Mouse (Mus musculus): ENCODE results near the gene Pfkm. TPM values are rescaled to one million over a fixed set of nuclear protein-coding genes. Genes with fewer than 3 reads are reported as not detected.

The Pfkm gene
- total RNA-seq, 2 experiments from 2014 or later, result 267 to 286 TPM

DNA sequence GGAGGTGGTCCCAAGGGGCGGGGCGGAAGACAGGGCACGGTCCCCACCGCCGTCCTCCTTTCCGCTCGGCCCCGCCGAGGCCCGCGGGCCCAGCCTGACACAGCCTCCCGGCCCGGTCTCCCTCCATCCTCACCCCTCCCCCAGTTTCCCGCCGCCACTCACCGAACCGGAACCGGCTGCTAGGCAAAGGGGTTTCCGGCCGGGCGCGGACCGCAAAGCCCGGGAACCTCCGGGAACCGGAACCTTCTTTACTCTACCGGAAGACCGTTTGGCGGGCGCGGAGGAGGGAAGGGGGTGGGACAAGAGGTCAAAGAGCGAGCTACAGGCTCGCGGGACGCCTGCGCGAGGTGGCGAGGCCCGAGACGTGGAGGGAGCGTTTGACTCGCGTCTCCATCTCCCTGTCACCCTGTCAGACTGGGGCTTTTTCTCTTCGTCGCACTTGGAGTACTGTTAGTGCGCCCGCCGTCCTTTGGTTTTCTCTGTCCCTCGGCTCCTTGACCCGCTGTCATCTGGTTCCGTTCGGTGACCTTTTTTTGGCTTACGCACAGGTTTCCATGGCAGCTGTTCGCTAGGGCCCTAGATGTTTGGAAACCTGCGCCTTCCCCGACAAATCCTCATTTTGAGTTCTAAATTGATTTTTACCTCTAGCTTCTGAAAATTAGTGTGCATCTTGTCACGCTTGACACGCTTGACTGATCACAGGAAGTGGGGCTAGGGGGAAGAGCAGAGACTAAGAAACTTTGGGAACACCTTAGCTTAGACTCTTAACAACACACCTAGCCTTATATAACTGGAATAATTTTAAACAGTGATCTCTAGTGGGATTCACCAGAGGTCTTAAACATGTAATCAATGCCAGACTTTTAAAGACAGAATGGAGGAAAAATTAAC, 977 bp downstream of the Pfkm start, which contains the start of gene Senp1:
Gene Senp1, minus strand, starts transcription at position 624 of the 891 bp plus-strand sequence.
- DNase-seq (ENCODE audit: extremely low spot score in 1 of 2, low spot score in 2 of 2), result peak; percentile 84 to 94
- intact Hi-C loops (cut with DNase I), result loop anchor here (5.0 kb wide), 2 partner anchors 54 to 79 kb away; no protein-coding TSS in a partner anchor

DNA sequence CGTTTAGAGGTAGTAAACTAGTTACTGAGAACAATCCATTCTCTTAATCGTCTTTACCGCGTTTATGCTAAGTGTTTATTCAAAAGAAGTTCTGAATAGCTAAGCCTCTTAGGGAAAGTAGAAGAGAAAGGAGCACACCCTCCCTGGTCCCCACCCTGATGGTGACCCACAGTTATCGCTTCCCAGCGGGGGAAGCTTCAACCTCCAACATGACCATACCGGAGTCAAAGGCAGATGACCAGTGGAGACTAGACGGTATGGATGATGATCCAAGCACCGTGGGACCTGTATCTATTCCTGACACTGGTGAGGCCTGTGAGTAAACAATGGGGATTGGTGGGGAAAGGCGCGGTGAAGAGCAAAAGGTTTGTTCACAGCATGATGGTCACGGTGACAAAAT, 2.5 kb downstream of the Pfkm start:
- no peak for DNase-seq (ENCODE audit: extremely low spot score in 1 of 2, low spot score in 2 of 2)
- intact Hi-C loops (cut with DNase I), result loop anchor here (5.0 kb wide), 2 partner anchors 52 to 77 kb away; no protein-coding TSS in a partner anchor

DNA sequence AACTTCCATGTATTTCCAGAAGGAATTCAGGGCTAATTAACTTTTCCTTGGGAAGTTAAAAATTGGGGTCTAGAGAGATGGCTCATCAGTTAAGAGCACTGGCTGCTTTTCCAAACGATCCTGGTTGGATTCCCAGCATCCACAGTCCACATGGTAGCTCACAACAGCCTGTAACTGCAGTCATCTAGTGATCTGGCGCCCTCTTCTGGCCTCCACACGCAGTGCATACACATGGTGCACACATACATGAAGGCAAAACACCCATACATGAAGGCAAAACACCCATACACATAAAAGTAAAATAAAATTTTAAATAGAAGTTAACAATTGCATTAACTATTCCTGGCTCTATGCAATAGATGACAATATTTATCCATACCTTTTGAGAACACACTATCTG, 4.6 kb downstream of the Pfkm start:
- DNase-seq (ENCODE audit: extremely low spot score in 1 of 2, low spot score in 2 of 2), result no peak
- intact Hi-C loops (cut with DNase I), result no loop called here

DNA sequence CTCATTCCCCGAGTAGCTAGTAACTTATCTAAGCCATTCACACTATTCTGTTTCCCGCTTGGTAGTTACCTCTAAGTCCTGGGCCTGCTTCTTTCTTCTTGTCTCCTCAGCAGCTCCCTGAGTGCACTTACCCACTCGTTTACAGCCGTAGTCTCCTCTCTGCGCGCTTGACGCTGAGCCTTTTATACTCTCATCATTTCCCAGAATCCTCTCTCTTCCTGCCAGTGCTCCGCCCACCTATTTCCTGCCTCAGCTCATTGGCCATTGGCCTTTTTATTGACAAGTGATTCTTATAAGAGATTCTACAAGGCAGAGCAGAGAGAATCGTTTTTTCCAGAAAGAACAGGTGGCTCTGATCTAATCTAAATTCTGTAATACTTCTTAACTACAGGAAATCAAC, 6.1 kb downstream of the Pfkm start:
- intact Hi-C loops (cut with DNase I), result no loop called here
- no peak for DNase-seq (ENCODE audit: extremely low spot score in 1 of 2, low spot score in 2 of 2)

DNA sequence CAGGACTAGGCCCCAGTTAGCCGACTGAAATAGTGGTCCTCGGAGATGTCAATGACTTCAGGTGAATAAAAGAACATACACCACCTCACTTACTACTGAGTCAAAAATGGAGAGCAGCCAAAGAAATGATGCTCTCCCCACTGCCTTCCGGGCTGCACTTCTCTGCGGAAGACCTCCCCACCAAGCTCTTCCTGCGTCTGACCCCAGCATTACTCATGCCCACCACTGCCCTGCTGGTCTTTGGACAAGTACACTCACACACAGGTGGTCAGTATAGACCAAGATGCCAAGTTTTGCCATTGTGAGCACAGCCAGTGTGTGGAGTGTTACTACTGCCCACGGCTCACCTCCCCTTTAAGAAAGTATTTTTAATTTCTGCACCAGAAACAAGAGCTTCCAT, 10.0 kb downstream of the Pfkm start:
- no peak for DNase-seq (ENCODE audit: extremely low spot score in 1 of 2, low spot score in 2 of 2)
- intact Hi-C loops (cut with DNase I), result loop anchor here (10.0 kb wide), 1 partner anchor 292 kb away; no protein-coding TSS in a partner anchor

DNA sequence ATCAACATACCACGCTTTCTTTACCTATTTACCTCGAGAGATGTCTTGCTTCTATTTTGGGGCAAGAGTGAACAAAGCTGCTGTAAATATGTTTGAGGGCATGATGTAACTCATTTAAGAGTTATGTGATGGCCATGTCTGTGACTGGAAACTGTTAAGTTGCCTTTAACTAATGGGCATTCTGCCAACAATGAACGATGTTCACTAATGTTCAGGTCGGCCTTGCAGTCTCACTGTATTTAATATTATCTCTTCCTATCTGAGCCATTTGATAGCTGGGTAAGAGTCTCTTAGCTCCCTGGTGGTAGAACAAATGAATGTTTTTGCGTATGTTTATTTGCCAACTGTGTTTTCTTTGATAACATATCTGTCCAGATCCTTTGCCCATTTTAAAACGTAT, 14.1 kb downstream of the Pfkm start:
- intact Hi-C loops (cut with DNase I), result loop anchor here (5.0 to 10.0 kb wide), 2 partner anchors 41 to 288 kb away; no protein-coding TSS in a partner anchor
- DNase-seq (ENCODE audit: extremely low spot score in 1 of 2, low spot score in 2 of 2), result no peak

DNA sequence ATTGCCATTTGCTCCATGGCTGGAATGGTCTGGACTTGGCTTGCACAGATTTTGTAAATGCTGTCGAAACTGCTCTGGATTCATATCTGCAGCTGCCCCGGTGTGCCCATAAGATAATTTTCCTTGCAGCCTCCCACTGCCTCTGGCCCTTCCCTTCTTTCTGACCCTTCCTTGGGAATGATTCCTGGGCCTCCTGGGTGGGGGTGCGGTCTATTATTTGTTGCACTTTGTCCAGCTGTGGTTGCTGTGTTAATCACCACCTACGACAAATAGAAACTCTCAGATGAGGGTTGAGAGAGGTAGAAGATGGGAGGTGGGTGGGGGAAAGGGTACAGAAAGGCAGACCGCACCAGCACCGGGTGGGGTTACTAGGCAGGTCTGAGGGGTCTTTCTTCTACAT, 14.8 kb downstream of the Pfkm start:
- intact Hi-C loops (cut with DNase I), result loop anchor here (5.0 to 10.0 kb wide), 2 partner anchors 40 to 288 kb away; no protein-coding TSS in a partner anchor
- no peak for DNase-seq (ENCODE audit: extremely low spot score in 1 of 2, low spot score in 2 of 2)

DNA sequence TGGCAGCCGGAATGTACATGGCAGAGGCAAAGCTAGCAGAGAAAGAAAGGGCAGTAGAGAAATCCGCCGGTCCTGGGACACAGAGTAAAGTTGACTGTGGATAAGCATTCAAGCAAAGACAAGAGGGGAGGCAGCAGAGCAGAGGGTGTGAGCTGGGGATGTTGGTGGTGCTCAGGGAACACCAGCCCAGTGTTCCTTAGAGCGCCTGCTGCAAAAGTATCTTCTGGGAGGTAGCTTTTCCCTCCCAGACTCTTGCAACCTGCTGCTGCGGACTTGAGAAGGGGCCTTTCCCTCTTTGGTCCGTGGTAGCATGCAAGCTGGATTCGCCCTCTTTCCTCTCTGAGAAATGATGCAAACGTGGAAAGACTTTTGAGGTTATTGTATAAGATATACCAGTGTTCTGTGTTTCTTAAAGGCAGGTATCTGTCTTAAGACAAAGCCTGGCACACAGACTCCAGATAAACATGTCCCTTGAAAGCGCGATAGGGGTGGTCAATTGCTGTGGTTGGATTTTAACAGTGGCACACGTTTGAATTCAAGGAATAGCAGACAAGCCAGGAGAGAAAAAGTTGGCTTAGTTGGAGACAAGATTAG, 15.4 kb downstream of the Pfkm start:
- DNase-seq (ENCODE audit: extremely low spot score in 1 of 2, low spot score in 2 of 2), result no peak
- intact Hi-C loops (cut with DNase I), result loop anchor here (5.0 to 10.0 kb wide), 2 partner anchors 40 to 287 kb away; no protein-coding TSS in a partner anchor

DNA sequence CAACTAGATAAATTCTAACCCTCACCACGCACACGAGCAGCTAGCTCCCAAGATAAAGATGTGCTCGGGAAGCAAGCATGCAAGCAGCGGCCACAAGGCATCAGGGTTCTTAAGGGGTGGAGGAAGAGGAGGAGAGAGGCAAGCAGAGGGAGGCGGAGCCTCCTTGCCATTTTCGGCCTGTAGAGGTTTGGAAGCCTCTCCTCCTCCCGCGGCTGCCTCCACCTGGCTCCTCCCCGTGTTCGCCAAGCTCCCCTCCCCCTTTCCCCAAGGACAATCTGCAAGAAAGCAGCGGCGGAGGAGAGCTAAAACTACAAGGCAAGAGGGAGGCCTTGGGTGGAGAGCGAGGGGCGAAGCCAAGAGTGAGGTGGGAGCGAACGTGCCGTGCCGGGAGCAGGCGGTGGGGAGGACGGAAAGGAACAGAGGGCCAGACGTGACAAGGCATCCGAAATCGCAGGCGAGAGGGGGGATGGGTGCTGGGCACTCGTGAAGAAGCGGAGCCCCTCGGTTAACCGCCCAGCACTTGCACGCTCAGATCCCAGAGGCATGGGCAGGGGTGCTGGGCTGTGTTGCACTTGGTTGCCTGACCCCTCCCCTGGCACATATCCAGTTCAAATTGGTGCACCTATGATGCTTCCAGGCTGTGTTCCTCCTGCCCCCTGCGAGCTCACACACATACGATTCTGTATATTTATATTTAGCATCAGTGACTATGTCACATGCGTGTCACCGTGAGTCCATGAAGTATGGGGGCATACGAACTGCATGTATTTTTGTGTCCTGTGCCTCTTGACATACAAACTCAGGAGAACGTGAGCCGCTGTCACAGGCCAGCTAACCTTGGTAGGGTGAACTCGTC, 16.1 kb downstream of the Pfkm start:
- peak; percentile 86 to 90 for DNase-seq (ENCODE audit: extremely low spot score in 1 of 2, low spot score in 2 of 2)
- intact Hi-C loops (cut with DNase I), result loop anchor here (5.0 to 10.0 kb wide), 2 partner anchors 39 to 286 kb away; no protein-coding TSS in a partner anchor

DNA sequence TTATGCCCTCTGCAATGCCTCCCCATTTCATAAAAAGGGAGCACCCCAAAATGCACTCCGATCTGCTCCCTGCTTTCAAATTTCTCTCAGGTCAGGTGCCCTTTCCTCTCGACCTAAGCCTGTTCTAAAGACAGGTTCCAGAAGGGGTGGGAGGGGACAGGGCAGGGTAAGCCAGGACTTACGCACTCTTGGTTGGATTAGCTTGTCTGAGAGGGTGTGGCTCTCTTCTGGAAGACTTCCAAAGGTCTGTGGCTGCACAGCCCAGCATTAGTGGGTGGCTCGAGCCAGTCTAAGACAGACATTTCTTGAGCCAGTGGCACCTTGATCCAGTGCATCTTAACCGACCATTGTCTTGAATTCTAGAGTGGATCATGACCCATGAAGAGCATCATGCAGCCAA, 19.4 kb downstream of the Pfkm start:
- intact Hi-C loops (cut with DNase I), result no loop called here

DNA sequence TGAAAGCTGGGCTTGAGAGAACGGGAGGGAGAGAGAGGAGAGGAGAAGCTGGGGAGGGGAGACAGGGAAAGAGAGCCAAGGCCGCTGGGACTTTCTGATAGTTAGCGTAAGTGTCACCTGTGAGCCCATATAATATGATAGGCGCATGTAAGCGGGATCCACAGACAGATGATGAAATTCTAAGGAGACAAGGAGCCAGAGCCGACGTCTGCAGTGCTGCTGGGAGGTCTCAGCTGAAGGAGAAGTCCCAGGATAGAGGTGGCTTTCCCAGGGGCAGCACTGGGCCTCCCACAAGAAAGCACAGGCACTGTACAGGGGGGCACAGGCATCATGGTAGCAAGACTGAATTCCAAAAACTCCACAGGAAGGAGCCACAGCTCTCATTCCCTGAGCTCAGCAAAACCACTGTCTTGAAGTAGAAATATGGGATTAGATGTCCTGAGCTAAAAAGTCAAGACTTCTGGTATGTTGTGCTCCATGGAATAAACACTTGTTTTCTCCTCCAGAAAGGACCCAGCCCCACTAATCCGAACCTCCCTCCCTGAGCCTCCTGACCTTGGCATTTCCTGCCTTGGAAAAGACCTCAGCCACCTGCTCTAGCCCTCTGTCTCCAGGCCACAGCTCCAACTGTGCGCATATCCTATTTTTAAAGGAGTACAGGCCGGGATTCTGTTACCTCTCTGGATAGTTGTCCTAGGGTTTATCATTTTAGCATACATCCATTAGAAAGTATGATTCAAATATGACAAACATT, 21.9 kb downstream of the Pfkm start:
- DNase-seq (ENCODE audit: extremely low spot score in 1 of 2, low spot score in 2 of 2), result no peak
- intact Hi-C loops (cut with DNase I), result no loop called here

More for the DNA sequence above, 19.4 kb downstream of the Pfkm start:
- DNase-seq (ENCODE audit: extremely low spot score in 1 of 2, low spot score in 2 of 2), result no peak

DNA sequence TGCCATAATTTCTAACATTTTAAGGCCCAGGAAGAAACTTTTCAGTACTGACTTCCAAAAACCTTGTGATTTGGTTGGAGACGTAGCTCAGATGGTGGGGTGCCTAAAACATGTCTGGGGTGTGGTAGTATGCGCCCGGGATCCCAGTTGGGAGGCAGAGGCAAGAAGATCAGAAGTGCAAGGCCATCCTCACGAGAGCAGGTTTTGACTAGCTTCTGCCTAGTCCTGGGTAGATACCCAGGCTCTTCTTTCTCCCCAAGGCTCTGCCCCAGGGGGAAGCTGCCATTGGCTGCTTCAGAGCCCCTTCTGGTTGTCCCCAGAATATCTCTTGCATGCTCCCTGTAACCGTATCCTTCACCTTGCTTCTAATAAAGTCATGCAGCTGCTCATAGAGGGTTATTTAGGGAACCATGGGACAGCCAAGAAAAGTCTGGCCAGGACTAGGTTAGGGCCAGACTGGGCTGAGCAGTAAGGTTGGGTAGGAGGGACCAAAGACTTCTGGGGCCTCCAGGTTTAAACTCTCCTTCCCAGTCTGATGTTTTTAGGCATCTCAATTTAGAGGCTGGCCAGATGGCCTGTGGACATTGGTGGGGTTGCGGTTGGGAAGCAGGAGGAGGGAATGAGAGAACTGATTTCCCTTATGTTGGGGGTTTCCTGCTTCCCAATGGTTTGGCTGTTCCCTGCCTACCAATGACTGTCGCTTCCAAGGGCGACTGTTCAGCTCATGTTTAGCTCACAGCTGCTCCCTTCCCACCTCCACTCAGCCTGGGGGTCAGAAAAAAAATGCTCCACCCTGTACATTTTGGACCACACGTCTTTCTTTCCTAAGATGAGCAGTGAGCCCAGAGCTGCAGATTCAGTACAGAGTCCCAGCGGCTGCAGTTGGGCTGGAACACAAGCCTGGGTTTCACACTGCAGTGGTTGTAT, 22.7 kb downstream of the Pfkm start:
- intact Hi-C loops (cut with DNase I), result no loop called here
- DNase-seq (ENCODE audit: extremely low spot score in 1 of 2, low spot score in 2 of 2), result no peak

DNA sequence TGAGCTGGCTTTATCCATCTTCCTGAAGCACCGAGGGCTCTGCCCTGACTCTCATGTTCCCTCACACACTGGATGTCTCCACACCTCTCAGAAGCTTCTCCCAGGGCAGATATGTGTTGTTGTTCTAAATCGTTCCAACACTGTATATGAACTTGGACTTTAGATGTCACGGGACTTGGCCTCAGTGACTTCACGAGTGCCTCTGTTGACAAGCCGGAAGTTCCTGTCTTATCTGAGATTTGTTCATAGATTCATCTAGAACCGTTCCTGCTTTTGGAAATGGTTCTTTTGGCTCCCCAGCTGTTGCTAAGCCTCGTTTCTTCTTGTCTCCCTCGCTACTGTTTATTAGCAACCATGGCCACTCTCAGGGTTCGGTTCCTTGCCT, 23.4 kb downstream of the Pfkm start:
- DNase-seq (ENCODE audit: extremely low spot score in 1 of 2, low spot score in 2 of 2), result no peak
- intact Hi-C loops (cut with DNase I), result no loop called here

DNA sequence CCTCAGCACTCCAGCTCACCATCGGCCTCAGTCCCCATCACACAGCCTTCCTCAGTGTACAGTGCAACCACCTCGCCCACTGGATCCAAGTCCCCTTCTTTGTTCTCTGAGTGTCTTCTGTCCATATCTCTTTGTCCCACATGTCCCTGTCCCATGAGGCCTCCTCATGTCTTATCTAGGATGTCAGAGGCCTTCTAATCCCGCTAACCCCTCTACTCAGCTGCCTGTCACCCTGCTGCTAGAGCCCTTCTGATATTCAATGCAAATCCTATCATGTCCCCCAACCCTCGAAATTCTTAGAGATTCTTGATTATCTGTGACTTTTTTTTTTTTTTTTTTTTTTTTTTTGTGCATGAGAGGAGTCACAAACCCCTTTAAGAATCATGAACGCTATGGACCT, 23.9 kb downstream of the Pfkm start:
- DNase-seq (ENCODE audit: extremely low spot score in 1 of 2, low spot score in 2 of 2), result no peak
- intact Hi-C loops (cut with DNase I), result no loop called here

DNA sequence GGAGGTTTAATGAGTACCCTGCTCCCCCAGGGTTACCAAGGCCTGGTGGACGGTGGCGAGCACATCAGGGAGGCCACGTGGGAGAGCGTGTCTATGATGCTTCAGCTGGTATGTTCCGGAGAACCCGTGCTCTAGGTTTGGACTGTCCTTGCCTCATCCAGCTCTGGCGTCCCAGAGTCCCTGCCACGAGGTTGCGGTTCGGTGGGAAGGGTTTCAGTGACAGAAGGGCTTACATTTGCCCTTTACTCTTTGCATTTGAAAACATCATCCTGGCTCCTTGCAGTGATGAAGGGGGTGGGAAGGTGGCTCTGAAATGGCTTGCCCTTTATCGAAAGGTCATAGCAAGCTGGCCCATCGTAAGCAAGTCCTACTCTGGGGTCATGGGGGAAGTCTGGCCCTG, 27.0 kb downstream of the Pfkm start:
- DNase-seq (ENCODE audit: extremely low spot score in 1 of 2, low spot score in 2 of 2), result no peak
- intact Hi-C loops (cut with DNase I), result no loop called here

DNA sequence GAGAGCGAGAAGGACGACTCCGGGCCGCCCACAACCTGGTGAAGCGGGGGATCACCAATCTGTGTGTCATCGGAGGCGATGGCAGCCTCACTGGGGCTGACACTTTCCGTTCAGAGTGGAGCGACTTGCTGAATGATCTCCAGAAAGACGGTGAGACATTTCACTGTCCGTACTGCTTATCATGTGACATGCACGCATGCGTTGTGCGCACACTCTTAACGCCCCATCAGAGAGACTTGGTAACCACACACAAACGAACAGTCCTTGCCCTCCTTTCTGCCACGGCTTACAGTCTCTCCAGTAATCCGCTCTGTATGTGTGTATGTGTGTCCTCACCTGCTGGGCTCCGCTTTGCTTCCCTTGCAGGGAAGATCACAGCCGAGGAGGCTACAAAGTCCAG, 28.4 kb downstream of the Pfkm start:
- no peak for DNase-seq (ENCODE audit: extremely low spot score in 1 of 2, low spot score in 2 of 2)
- intact Hi-C loops (cut with DNase I), result no loop called here

DNA sequence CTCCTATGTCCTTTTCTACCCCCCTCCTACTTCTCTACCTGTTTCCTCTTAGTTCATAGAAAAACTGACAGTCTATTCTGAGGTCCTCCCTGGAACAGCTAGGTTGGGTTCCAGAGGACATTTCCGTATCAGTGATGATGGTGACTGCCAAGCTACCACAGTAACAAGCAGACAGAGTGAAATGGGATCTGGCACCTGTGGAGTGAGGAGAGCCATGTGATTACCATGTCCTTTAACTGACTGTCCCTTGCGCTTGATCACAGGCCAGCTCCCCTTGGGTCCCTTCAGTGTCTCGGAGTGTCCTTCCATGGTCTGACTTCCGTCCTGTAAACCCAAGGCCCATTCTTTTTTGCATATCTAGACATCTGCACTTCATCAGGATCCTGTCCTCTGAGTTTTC, 38.6 kb downstream of the Pfkm start:
- intact Hi-C loops (cut with DNase I), result no loop called here

More for the DNA sequence above, 38.6 kb downstream of the Pfkm start:
- no peak for DNase-seq (ENCODE audit: extremely low spot score in 1 of 2, low spot score in 2 of 2)

Measured in left cerebral cortex, postnatal 10 days (tissue).